Mouse (Mus musculus): ENCODE measurements around the gene Ddit4.

- TF ChIP-seq EP300 (IDR thresholded peaks at IDR 0.05; ENCODE audit: low read depth) (no peak), CTCF (IDR thresholded peaks at IDR 0.05; ENCODE audit: low read depth) (no peak)
These were observed 26.8 kb upstream of the Ddit4 start for GRCm38 (mm10) chr10:59978401-59978800.
